Mouse (Mus musculus): ENCODE measurements around the gene 4930469K13Rik. TPM values are rescaled to one million over a fixed set of nuclear protein-coding genes. Genes with fewer than 3 reads are reported as not detected.

4930469K13Rik gene
- polyA plus RNA-seq, 1 experiment from 2014 or later, result not detected

DNA sequence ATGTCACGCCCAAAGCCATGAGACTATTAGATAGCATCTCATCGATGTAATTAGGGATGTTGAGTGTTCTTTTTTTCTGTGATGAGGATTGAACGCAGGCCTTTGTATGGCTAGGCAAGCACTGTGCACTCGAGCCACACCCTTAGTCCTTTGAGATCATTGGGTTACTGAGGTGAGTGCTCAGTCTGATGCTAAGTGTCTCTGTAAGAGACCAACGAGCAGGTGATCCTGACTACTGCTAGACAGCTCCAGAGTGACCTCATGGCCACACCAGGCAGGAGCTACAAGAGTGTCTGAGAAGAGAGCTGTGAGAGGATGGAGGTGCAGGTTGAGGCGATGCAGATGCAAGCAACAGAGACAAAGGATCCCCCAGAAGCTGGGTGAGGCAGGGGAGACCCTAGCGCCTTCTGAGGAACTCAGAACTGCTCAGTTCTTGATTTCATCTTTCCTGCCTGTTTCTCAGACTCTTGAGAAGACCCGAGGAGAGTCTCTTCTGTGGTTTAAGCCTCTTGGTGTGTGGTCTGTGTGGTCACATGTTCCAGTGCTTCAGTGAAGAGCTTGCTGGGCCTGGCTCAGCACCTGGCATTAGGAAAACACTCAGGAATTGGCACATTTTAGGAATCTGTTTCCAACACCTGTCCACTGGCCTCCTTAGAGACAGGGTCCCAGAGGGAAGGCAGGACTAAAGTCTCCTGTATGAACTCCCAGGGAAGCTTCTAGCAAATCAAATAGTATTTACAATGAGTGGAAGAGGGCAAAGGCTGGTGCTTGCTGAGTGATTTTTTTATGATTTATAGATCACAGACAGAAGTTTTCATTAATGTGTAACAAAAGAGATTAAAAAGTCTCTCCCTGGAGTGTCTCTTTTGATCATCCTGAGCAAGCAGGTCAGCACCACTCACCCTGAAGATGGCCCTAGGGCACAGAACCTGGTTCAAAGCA is 146.4 kb downstream of the 4930469K13Rik start:
- Histone ChIP-seq H3K27me3 (ENCODE audit: control insufficient read depth, insufficient read depth, low read length) (no peaks in the 10 kb centered on the region), H3K4me3 (ENCODE audit: low read depth, low read length) (no peak overlapping the region), H3K9ac (ENCODE audit: low read length) (no peak overlapping the region), H3K36me3 (ENCODE audit: control insufficient read depth, insufficient read depth, low read length) (no peaks in the 10 kb centered on the region), H3K9me3 (ENCODE audit: control insufficient read depth, low read length) (no peaks in the 10 kb centered on the region), H3K27ac (replicated peaks) (no peak overlapping the region), H3K4me1 (replicated peaks; ENCODE audit: control insufficient read depth, insufficient read depth) (no peaks in the 10 kb centered on the region), H3K4me2 (replicated peaks; ENCODE audit: low read depth) (no peak overlapping the region)
- TF ChIP-seq CTCF (IDR thresholded peaks at IDR 0.05; ENCODE audit: low read depth) (no peak), EP300 (optimal IDR thresholded peaks at IDR 0.05) (no peak)
- DNase-seq (ENCODE audit: low spot score) (no peak), ATAC-seq (ENCODE audit: low FRiP score, low TSS enrichment) (no peak)
- WGBS, result 73% methylated on average over 8 of the region's 8 CpGs

DNA sequence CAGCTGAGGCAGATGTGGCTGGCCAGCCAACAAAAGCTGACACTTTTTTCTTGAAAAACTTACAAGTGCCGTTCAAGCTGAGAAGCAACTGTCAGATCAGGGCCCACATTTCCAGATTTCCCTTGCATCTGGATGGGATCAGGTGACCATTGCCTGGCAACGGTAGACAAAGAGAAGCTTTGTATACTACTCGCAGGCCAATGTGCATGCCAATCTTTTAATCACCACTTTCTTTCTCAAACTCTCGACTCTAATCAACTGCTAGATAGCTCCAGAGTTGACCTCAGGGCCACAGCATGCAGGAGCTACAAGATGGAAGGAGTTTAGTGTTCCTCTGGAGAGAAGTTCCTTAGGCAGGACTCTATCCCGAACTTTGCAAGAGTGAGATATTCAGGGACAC is 147.2 kb downstream of the 4930469K13Rik start:
- TF ChIP-seq EP300 (optimal IDR thresholded peaks at IDR 0.05) (no peak), CTCF (IDR thresholded peaks at IDR 0.05; ENCODE audit: low read depth) (no peak)
- Histone ChIP-seq H3K9me3 (ENCODE audit: control insufficient read depth, low read length) (no peaks in the 10 kb centered on the region), H3K36me3 (ENCODE audit: control insufficient read depth, insufficient read depth, low read length) (no peaks in the 10 kb centered on the region), H3K4me1 (replicated peaks; ENCODE audit: control insufficient read depth, insufficient read depth) (no peaks in the 10 kb centered on the region), H3K4me3 (ENCODE audit: low read depth, low read length) (no peak overlapping the region), H3K27me3 (ENCODE audit: control insufficient read depth, insufficient read depth, low read length) (no peaks in the 10 kb centered on the region), H3K4me2 (replicated peaks; ENCODE audit: low read depth) (no peak overlapping the region), H3K27ac (replicated peaks) (no peak overlapping the region), H3K9ac (ENCODE audit: low read length) (no peak overlapping the region)
- no peak for ATAC-seq (ENCODE audit: low FRiP score, low TSS enrichment)
- DNase-seq (ENCODE audit: low spot score), result no peak
- 44% methylated on average over 5 of the region's 5 CpGs for WGBS

DNA sequence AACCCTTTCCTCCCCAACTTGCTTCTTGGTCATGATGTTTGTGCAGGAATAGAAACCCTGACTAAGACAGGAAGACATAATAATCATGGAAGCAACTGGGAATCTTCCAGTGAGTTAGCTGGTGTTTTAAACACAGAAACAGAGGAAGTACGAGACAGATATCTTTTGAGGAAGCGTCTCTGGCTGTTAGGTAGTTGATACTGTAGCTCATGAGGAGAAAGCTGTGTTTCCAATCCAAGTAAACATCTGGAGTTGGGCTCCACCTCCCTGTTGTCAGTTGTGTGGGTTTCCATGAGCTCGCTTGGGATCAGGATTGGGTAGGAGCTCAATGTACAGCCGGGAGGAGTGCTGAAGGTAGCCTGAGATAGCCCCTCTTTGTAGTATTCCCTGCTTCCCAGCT is 151.9 kb downstream of the 4930469K13Rik start:
- no peak overlapping the region for H3K4me3 ChIP-seq (ENCODE audit: low read depth, low read length)
- H3K4me1 ChIP-seq (replicated peaks; ENCODE audit: control insufficient read depth, insufficient read depth), result no peaks in the 10 kb centered on the region
- TF ChIP-seq CTCF (IDR thresholded peaks at IDR 0.05; ENCODE audit: low read depth) (no peak), EP300 (optimal IDR thresholded peaks at IDR 0.05) (no peak)
- 72% methylated on average over 4 of the region's 4 CpGs for WGBS
- H3K27me3 ChIP-seq (ENCODE audit: control insufficient read depth, insufficient read depth, low read length), result no peaks in the 10 kb centered on the region
- H3K36me3 ChIP-seq (ENCODE audit: control insufficient read depth, insufficient read depth, low read length), result no peaks in the 10 kb centered on the region
- H3K9me3 ChIP-seq (ENCODE audit: control insufficient read depth, low read length), result no peaks in the 10 kb centered on the region
- no peak overlapping the region for H3K9ac ChIP-seq (ENCODE audit: low read length)
- H3K27ac ChIP-seq (replicated peaks), result no peak overlapping the region
- ATAC-seq (ENCODE audit: low FRiP score, low TSS enrichment), result no peak
- DNase-seq (ENCODE audit: low spot score), result no peak
- H3K4me2 ChIP-seq (replicated peaks; ENCODE audit: low read depth), result no peak overlapping the region

DNA sequence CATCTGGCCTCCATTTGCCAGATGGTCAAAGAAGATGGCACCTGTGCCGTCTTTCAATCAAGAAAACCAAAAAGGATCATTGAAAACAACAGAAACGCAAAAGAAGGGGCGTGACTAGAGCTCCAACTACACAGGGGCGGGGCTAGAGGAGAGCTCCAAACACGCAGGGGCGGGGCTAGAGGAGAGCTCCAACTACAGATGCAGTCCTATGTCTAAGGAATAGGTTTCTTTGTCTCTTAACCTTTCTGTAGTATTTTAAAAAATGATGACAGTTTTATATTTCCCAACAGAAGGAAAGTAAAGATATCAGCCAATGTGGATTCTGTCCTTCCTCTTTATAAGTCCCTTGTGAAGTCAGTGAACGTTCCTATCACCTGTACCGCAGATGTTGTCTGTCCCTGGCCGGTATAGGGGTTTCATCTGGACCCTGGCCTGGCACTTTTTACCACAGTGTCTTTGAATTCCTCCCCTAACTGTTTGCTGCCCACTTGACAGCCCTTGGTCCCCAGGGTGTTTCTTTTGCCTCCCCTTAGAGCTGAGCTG is 153.5 kb downstream of the 4930469K13Rik start:
- 88% methylated on average over 9 of the region's 9 CpGs for WGBS
- TF ChIP-seq CTCF (IDR thresholded peaks at IDR 0.05; ENCODE audit: low read depth), result no peak
- no peak for TF ChIP-seq EP300 (optimal IDR thresholded peaks at IDR 0.05)
- no peaks in the 10 kb centered on the region for H3K27me3 ChIP-seq (ENCODE audit: control insufficient read depth, insufficient read depth, low read length)
- no peak overlapping the region for H3K4me2 ChIP-seq (replicated peaks; ENCODE audit: low read depth)
- no peaks in the 10 kb centered on the region for H3K9me3 ChIP-seq (ENCODE audit: control insufficient read depth, low read length)
- no peak overlapping the region for H3K4me3 ChIP-seq (ENCODE audit: low read depth, low read length)
- no peak for ATAC-seq (ENCODE audit: low FRiP score, low TSS enrichment)
- H3K36me3 ChIP-seq (ENCODE audit: control insufficient read depth, insufficient read depth, low read length), result no peaks in the 10 kb centered on the region
- no peaks in the 10 kb centered on the region for H3K4me1 ChIP-seq (replicated peaks; ENCODE audit: control insufficient read depth, insufficient read depth)
- no peak overlapping the region for H3K27ac ChIP-seq (replicated peaks)
- DNase-seq (ENCODE audit: low spot score), result no peak
- no peak overlapping the region for H3K9ac ChIP-seq (ENCODE audit: low read length)

DNA sequence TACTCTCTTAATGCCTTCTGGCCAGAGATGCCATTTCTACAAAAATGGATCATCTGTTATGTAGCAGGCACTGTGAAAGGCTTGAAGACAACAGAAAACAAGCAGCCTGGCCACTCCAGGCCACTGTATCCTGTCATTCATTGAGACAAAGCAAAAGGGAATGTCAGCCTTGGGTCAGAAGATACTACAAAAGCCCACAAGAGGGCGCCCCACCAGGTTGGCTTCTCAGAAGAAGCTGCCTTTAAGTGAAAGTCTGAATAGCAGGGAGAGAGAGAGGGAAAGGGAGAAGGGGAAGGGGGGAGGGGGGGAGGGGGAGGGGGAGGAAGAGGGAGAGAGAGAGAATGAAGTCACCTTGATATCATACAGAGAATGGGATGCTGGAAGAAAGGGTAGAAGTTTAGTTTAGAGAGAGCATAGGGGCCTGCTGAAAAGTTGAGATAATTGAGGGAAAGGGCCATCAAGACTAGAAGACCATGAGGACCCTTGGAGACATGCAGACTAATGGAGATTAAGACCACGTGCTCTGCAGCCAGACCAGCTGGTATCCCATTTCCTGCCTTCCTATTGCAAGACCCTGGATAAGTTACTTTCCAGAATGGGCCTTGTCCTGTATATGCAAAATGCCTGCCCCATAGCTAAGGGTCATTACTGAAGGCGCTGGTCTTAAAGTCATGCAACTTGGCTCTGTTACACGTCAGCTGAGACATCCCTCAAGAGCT is 154.1 kb downstream of the 4930469K13Rik start:
- ATAC-seq (ENCODE audit: low FRiP score, low TSS enrichment) (no peak), DNase-seq (ENCODE audit: low spot score) (no peak)
- Histone ChIP-seq H3K4me2 (replicated peaks; ENCODE audit: low read depth) (no peak overlapping the region), H3K4me3 (ENCODE audit: low read depth, low read length) (no peak overlapping the region), H3K9ac (ENCODE audit: low read length) (no peak overlapping the region), H3K4me1 (replicated peaks; ENCODE audit: control insufficient read depth, insufficient read depth) (no peaks in the 10 kb centered on the region), H3K27me3 (ENCODE audit: control insufficient read depth, insufficient read depth, low read length) (no peaks in the 10 kb centered on the region), H3K9me3 (ENCODE audit: control insufficient read depth, low read length) (no peaks in the 10 kb centered on the region), H3K36me3 (ENCODE audit: control insufficient read depth, insufficient read depth, low read length) (no peaks in the 10 kb centered on the region), H3K27ac (replicated peaks) (no peak overlapping the region)
- no peak for TF ChIP-seq EP300 (optimal IDR thresholded peaks at IDR 0.05)
- peak; percentile 62 for TF ChIP-seq CTCF (IDR thresholded peaks at IDR 0.05; ENCODE audit: low read depth)
- WGBS, result 56% methylated on average over 4 of the region's 4 CpGs

All from stomach, postnatal 0 days (tissue).